Mouse (Mus musculus) thymus, adult 2 months (tissue): ENCODE measurements around the gene Phactr1. TPM values are rescaled to one million over a fixed set of nuclear protein-coding genes. Genes with fewer than 3 reads are reported as not detected.

Experiments
- DNase-seq: peaks from one replicate; pipeline ENCODE4 v3.0.0; 2021
- H3K27ac ChIP-seq: fragments of 200-500 bp; 2 replicates; pipeline ENCODE4 v1.5.1; 2012; ENCODE audit warnings: low read length, control low read depth; ENCODE audit not compliant: control insufficient read depth, insufficient read depth
- H3K27me3 ChIP-seq: fragments of 200-500 bp; 2 replicates; pipeline ENCODE4 v1.6.1; 2012; ENCODE audit warnings: mild to moderate bottlenecking, low read length, moderate library complexity, mixed read lengths; ENCODE audit not compliant: control insufficient read depth, insufficient read depth
- H3K36me3 ChIP-seq: fragments of 200-500 bp; 2 replicates; pipeline ENCODE4 v1.6.1; 2012; ENCODE audit warnings: mild to moderate bottlenecking, low read length, moderate library complexity; ENCODE audit not compliant: control insufficient read depth, insufficient read depth
- H3K4me1 ChIP-seq: fragments of 200-500 bp; replicated peaks from 2 replicates; pipeline ENCODE4 v1.6.1; 2012; ENCODE audit warnings: low read length; ENCODE audit not compliant: control insufficient read depth, insufficient read depth
- H3K4me3 ChIP-seq: fragments of 200-500 bp; 2 replicates; pipeline ENCODE4 v1.5.1; 2012; ENCODE audit warnings: mild to moderate bottlenecking, low read length, control low read depth, moderate library complexity; ENCODE audit not compliant: control insufficient read depth, insufficient read depth
- CTCF ChIP-seq: fragments of 200-500 bp; IDR thresholded peaks from 2 replicates; pipeline ENCODE4 v1.5.1; 2012; ENCODE audit warnings: mild to moderate bottlenecking, control low read depth, low read length, moderate library complexity, borderline replicate concordance; ENCODE audit not compliant: control insufficient read depth, poor library complexity, insufficient read depth; ENCODE audit errors: extremely low read depth
- POLR2A ChIP-seq: fragments of 200-500 bp; IDR thresholded peaks from 2 replicates; pipeline ENCODE4 v1.6.1; 2012; ENCODE audit warnings: mild to moderate bottlenecking, low read length, control low read depth, moderate library complexity; ENCODE audit not compliant: control insufficient read depth, poor library complexity, insufficient read depth; ENCODE audit errors: extremely low read depth
- WGBS: fragments of 180-500 bp; shearing (Covaris S2); methylation state at CpG from one replicate; pipeline ENCODE4 v1.1.7; 2018; 5-methylcytosine and 5-hydroxymethylcytosine counted together
- polyA plus RNA-seq: library from polyadenylated mRNA; depleted of rRNA; stranded (reverse); fragments of >200 nt; gene quantifications from 2 replicates; pipeline ENCODE4 v1.2.3, GENCODE M21; 2012

The Phactr1 gene
- polyA plus RNA-seq, 1 experiment: 0.82 TPM

DNA sequence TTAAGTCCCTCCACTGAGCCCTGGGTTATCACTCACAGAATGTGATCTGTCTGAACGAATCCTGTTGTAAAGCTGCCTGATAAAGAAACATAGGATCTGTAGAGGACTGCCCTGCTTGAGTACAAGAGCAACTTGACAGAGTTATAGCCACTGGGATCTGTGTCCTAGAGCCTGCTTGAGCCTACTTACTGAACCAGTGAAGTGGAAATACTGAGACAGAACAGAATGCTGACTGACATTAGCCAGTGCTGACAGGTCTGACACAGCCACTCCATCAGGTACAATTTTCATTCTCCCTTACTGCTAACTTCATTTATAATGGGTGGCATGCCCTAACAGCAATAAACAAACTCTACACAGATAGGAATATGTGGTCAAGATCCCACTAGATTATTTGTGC is 40.2 kb downstream of the Phactr1 start:
- H3K4me1 ChIP-seq: no peaks in the 10 kb centered on the region
- WGBS: 42% methylated on average over 1 of the region's 1 CpGs
- no peak overlapping the region for H3K4me3 ChIP-seq
- no peak for DNase-seq
- H3K27me3 ChIP-seq: no peaks in the 10 kb centered on the region
- no peak for TF ChIP-seq CTCF
- TF ChIP-seq POLR2A: no peak
- H3K27ac ChIP-seq: no peak overlapping the region
- no peaks in the 10 kb centered on the region for H3K36me3 ChIP-seq

DNA sequence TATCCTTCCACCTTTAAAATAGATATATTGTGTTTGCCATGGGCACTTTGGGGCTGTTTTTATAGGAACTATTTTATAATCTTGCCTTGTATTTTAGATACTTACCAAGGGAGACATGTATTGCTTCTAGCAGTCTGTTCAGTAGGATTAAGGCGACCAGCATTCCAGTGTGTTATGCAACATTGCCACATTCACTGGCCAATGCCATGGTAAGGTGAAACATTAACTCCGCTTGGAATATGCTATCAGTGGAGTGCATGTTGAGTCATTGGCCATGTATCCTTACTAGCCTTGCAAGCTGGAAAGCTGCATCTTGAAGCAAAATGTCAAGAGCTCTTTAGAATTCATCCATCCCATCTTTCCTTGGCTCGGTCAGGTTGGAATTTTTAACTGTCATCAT is 43.6 kb downstream of the Phactr1 start:
- H3K27me3 ChIP-seq: no peaks in the 10 kb centered on the region
- no peak overlapping the region for H3K27ac ChIP-seq
- WGBS: 92% methylated on average over 3 of the region's 3 CpGs
- H3K36me3 ChIP-seq: no peaks in the 10 kb centered on the region
- TF ChIP-seq CTCF (no peak), POLR2A (no peak)
- H3K4me3 ChIP-seq: no peak overlapping the region
- no peak for DNase-seq
- H3K4me1 ChIP-seq: no peaks in the 10 kb centered on the region

DNA sequence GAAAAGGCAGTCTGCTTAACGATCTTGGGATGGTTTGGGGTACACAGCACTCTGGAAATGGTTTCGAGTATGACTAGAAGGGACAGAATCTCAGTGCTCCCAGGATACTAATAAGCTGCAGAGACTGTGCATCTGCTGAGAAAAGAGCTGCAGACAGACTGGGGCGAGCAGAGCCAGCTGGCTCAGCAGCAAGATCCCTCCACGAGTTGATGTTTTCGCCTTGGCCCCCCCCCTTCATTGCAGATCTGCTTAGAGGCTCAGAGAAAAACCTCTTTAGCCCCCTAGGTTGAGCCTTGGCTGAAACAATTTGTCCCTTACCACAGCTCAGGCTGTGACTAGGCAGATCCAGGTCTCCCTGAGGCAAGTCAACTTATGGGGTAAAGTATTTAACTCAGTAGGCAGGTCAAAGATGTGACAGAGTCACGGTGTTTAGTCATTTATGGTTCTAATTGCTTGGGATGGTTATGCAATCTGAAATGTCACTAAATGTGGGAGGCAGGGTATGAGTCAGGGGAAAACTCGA is 45.3 kb downstream of the Phactr1 start:
- no peak for DNase-seq
- no peaks in the 10 kb centered on the region for H3K27me3 ChIP-seq
- H3K4me3 ChIP-seq: no peak overlapping the region
- whole genome bisulfite sequencing: 80% methylated on average over 7 of the region's 7 CpGs
- H3K36me3 ChIP-seq: no peaks in the 10 kb centered on the region
- H3K4me1 ChIP-seq: no peaks in the 10 kb centered on the region
- H3K27ac ChIP-seq: no peak overlapping the region
- TF ChIP-seq POLR2A (no peak), CTCF (no peak)

DNA sequence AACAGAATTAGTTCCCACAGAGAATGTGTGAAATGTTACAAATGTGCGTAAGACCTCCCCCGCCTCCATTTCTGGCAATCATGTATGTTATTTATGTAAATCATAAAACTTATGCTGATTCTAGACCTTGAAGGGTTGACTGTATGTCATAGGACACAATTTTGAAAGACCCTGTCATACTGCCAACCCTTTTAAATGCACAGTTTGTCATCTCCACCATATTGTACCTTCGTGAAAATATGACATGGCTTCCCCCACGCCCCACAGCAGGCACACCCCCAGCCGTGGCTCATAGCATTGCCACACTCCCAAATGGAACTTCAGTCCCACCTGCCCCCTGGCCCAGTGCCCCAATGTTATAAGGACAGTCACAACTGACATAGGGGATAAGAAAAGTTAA is 57.1 kb downstream of the Phactr1 start:
- H3K27ac ChIP-seq: no peak overlapping the region
- DNase-seq: no peak
- H3K4me1 ChIP-seq: no peaks in the 10 kb centered on the region
- 92% methylated on average over 5 of the region's 5 CpGs for WGBS
- H3K27me3 ChIP-seq: no peaks in the 10 kb centered on the region
- H3K36me3 ChIP-seq: no peaks in the 10 kb centered on the region
- H3K4me3 ChIP-seq: no peak overlapping the region
- TF ChIP-seq POLR2A (no peak), CTCF (no peak)

DNA sequence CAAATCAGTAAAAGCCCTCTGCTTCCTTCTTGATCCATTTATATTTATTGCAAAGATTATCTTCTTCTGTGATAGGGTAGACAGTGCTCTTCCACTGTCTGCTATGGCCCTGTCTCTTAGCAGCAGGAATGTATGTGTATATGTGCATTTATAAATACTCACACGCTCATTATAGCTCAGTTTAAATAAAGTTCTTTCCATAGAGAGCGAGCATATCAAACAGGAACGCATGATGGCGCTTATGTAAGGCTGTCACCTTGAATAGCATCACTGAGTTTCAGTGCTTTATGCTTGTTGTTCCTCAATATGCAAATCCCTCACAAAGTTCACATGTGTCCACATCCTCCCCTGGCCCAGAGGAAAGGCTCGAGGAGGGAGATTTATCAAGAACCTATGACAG is 57.7 kb downstream of the Phactr1 start:
- Histone ChIP-seq H3K4me3 (no peak overlapping the region), H3K36me3 (no peaks in the 10 kb centered on the region), H3K27ac (no peak overlapping the region), H3K4me1 (no peaks in the 10 kb centered on the region), H3K27me3 (no peaks in the 10 kb centered on the region)
- WGBS: 90% methylated on average over 5 of the region's 5 CpGs
- TF ChIP-seq POLR2A: no peak
- TF ChIP-seq CTCF: no peak
- DNase-seq: no peak

DNA sequence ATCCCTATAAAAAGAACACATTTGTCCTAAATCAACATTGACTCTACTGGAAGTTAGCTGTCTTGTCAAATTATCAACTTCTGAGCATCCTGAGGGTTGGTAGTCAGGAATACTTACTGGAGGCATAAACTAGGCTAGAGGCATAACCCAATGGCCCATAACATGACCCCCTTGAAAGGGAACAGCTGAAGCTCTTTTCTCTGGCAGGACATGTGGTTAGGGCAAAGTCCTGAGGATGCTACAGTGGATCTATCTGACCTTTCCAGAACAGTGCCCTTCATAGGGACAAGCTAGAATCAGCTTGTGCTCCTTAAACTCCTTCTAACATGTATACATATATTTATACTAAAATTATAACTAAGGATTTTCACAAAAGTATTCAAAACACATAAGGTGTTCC is 61.8 kb downstream of the Phactr1 start:
- Histone ChIP-seq H3K27ac (no peak overlapping the region), H3K4me1 (no peaks in the 10 kb centered on the region), H3K4me3 (no peak overlapping the region), H3K36me3 (no peaks in the 10 kb centered on the region), H3K27me3 (no peaks in the 10 kb centered on the region)
- DNase-seq: no peak
- TF ChIP-seq POLR2A: no peak
- TF ChIP-seq CTCF: no peak

DNA sequence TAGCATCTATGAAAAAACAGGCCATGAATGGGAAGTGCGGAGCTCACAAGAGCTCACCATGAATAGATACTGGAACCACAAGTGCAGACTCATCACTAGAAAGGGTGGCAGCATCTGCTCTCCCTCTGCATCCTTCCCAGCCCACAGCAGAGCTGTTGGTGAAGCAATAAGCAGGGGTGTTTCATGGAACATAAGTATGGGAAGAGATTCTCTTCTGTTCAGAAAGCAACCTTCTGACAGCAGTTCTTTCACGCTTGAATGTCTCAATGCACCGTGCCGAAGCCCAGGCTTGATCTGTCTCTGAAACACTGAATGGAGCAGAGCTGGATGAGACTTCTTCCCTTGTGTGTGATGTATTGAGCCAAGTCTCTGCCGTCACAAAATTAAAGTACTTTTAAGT is 64.0 kb downstream of the Phactr1 start:
- Histone ChIP-seq H3K27me3 (no peaks in the 10 kb centered on the region), H3K4me1 (no peaks in the 10 kb centered on the region), H3K36me3 (no peaks in the 10 kb centered on the region), H3K27ac (no peak overlapping the region), H3K4me3 (no peak overlapping the region)
- 90% methylated on average over 5 of the region's 5 CpGs for WGBS
- no peak for DNase-seq
- TF ChIP-seq POLR2A (no peak), CTCF (no peak)
